Mouse (Mus musculus): ENCODE results near the gene Fgf4.
A peak's percentile ranks its signal among the peaks of the same experiment; 100 is the strongest.

DNA sequence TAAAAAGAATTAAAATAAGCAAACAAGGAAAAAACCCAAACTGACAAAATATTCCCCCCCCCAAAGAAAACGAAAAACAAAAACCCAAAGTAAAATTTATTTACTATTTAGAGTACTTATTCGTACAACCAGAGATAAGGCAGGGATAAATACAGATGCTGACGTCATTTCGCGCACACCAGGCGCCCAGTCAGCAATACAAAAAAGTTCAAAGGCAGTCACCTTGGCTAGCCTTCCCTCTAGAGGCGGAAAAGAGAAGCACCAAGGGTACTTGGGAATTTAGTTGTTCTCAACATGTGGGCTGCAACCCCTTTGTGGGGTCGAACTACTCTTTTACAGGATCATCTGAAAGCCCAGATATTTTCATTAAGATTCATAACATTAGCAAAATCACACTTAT, 60.6 kb downstream of the Fgf4 start:
- TF ChIP-seq POLR2A (IDR thresholded peaks at IDR 0.05; ENCODE audit: insufficient read depth, low read length) (no peak), CTCF (IDR thresholded peaks at IDR 0.05; ENCODE audit: low read depth, low read length) (peak; percentile 19)

Measured in ES-Bruce4 (cell line).